Mouse (Mus musculus) frontal cortex, postnatal 10 days (tissue): Measurements from ENCODE around the gene Hist1h2bg.
"Not testable (repeated sequence)": the region's sequence is repeated elsewhere in the genome, so short reads cannot be mapped to it uniquely, and the experiment has no call there.

Experiments used
- DNase-seq, 2 experiments: peaks; one replicate each; pipeline ENCODE4 v3.0.0; 2022; ENCODE audit warnings: low spot score in 2 of 2, mixed read lengths in 1 of 2

Gene Hist1h2bg

GRCm38 (mm10) chr13:23538249-23538648, 32.9 kb upstream of the Hist1h2bg start:
- DNase-seq, result no peak

DNA sequence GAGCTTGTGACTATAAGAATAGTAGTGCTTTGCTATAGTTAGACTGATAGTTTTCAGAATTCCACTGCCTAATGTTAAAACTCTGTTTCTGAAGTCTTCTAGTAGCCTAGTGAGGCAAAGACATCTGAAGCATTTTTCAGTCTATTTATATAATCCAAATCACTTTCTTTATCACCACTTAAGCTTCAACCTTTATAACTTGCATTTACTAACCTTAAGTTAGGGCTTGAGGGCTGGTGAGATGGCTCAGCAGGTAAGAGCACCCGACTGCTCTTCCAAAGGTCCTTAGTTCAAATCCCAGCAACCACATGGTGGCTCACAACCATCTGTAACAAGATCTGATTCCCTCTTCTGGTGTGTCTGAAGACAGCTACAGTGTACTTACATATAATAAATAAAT, 31.4 kb upstream of the Hist1h2bg start:
- DNase-seq, result not testable (repeated sequence)

DNA sequence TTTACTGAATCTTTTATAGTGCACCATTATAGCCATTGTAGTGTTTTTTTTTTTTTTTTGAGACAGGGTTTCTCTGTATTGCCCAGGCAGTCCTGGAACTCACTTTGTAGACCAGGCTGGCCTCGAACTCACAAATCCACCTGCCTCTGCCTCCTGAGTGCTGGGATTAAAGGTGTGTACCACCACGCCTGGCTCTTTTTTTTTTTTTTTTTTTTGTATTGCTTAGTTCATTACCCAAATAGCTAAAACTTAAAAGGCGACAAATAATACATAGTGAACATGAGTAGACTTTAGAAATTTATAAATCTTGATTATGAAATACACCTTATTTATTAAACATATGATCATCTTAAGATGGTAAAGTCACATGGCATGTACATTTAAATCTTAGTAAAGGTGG, 29.7 kb upstream of the Hist1h2bg start:
- no peak for DNase-seq

DNA sequence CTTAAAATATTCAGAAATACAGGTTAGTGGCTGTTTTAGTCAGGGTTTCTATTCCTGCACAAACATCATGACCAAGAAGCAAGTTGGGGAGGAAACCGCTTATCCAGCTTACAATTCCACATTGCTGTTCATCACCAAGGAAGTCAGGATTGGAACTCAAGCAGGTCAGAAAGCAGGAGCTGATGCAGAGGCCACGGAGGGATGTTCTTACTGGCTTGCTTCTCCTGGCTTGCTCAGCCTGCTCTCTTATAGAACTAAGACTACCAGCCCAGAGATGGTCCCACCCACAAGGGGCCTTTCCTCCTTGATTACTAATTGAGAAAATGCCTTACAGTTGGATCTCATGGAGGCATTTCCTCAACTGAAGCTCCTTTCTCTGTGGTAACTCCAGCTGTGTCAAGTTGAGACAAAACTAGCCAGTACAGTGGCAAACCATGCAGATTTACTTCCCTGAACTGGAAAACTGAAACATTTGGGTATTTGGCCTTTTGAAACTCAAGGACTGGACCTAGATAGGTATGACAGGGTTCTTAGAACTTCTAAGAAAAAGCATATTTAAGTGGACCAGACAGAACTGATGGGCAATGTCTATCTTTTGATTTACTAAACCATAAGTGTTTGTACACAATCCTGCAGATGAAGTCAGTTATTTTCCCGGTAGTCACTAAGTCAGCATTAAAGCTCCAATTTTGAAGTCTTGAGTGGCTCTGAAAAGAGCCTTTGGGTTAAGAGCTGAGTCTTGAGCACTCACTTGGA, 28.8 kb upstream of the Hist1h2bg start:
- not testable (repeated sequence) for DNase-seq

DNA sequence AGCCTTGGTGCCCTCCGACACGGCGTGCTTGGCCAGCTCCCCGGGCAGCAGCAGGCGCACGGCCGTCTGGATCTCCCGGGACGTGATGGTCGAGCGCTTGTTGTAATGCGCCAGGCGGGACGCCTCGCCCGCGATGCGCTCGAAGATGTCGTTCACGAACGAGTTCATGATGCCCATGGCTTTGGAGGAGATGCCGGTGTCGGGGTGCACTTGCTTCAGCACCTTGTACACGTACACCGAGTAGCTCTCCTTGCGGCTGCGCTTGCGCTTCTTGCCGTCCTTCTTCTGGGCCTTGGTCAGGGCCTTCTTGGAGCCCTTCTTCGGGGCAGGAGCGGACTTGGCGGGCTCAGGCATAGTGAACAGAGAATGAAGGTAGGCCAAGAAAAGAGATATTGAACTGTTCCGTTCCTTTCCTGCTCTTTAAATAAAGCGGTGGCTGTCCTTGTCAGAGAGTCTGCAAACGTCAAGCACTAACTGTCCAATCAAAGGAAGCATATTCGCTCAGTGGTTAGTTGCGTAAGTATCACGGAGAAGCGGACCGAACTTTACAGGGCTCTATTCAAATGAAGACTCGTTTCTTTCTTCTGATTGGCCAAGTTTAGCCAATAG, 28.1 kb upstream of the Hist1h2bg start, which contains the start of gene Hist1h2bh:
TSS of gene Hist1h2bh (minus strand) at position 394 of the 609 bp plus-strand sequence.
- peak; percentile 50 to 63 for DNase-seq

DNA sequence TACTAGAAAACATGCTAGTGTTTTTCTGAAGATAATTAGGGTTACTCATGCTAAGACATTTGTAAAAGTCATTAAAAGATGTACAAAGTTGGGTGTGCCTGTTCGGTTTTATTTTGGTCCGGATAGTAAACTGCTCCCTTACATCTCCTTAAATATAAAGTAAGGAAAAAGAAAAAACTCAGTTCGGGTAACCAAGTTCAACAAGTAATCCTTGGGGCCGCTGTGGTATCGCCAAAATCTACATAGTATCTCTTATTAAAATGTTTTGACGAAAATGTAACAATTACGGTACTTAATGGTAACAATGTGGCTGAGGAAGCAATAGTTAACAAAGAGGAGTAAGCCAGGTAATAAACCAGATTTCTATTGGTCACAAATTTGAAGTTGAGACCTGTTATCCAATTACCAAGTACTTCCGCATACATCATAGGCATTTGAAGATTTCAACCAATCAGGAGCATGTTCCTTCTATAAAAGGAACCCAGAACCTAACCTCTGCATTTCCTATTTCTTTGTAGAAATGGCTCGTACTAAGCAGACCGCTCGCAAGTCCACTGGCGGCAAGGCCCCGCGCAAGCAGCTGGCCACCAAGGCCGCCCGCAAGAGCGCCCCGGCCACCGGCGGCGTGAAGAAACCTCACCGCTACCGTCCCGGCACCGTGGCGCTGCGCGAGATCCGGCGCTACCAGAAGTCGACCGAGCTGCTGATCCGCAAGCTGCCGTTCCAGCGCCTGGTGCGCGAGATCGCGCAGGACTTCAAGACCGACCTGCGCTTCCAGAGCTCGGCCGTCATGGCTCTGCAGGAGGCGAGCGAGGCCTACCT, 27.0 kb upstream of the Hist1h2bg start, which contains the start of gene Hist1h3f:
TSS of gene Hist1h3f (plus strand) at position 88 of the 822 bp plus-strand sequence.
- peak; percentile 57 to 66 for DNase-seq

DNA sequence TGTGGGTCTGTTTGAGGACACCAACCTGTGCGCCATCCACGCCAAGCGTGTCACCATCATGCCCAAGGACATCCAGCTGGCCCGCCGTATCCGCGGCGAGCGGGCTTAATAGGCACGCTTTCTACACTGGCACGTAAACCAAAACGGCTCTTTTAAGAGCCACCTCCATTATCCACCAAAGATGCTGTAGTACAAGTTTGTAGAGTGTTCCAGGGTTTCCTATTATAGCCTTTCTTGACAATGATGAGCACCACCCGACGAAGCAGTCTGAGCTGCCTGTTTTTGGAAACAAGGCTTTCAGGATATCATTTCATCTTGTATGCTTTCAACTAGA, 26.4 kb upstream of the Hist1h2bg start:
- DNase-seq, result not testable (repeated sequence)

DNA sequence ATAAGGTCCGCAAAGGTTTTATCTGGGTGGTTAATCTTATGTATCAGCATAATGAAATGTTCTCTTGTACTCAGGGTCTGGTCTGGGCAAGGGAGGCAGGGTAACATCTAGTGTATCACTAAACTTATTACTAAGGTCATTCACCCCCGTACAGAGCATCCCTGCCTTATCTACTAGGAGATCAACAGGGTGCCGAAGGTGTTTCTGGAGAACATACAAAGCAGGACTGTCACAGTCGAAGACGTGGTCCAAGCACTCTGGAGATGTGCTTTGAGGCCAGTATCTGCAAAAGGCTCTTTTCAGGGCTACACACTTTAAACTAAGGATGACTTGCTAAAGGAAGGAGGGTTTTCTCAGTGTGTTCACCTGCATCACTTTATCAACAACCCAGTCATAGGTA, 24.5 kb upstream of the Hist1h2bg start:
- DNase-seq, result no peak

GRCm38 (mm10) chr13:23550761-23551145, 20.4 kb upstream of the Hist1h2bg start:
- DNase-seq, result no peak

- DNase-seq, result peak; percentile 85 to 88
Measured at GRCm38 (mm10) chr13:23551146-23551834, 19.9 kb upstream of the Hist1h2bg start, which contains the start of gene Hist1h4f. Gene Hist1h4f, minus strand, starts transcription at chr13:23551648.

- no peak for DNase-seq
Measured at GRCm38 (mm10) chr13:23551931-23552914, 19.0 kb upstream of the Hist1h2bg start.

GRCm38 (mm10) chr13:23552962-23553361, 18.2 kb upstream of the Hist1h2bg start, which contains the start of gene Hist1h1d:
Gene Hist1h1d, plus strand, starts transcription at chr13:23553262.
- DNase-seq, result no peak

DNA sequence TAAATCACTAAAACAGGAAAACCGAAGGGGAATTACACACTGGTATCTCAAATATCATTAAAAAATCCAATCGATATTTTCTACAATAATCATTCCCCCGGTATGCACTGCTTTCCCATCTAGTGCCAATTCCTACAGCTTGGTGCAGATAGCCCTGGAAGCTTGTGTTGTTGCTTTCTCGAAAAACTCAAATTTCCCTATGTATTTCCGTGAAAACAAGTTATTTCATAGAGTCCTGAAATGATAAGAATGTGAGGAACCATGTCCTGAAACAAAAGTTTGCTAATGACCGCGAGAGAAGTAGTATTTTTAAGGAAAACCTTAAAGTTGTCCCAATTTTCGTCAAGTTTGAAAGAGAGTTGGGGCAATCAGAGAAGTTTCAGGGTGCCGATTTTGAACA, 16.8 kb upstream of the Hist1h2bg start:
- no peak for DNase-seq

- DNase-seq, result peak; percentile 62 to 77
Measured at GRCm38 (mm10) chr13:23554925-23555838, 16.0 kb upstream of the Hist1h2bg start.

- DNase-seq, result peak; percentile 54 to 58
Measured at GRCm38 (mm10) chr13:23555839-23556416, 15.3 kb upstream of the Hist1h2bg start.

GRCm38 (mm10) chr13:23556906-23557305, 14.3 kb upstream of the Hist1h2bg start:
- DNase-seq, result no peak

DNA sequence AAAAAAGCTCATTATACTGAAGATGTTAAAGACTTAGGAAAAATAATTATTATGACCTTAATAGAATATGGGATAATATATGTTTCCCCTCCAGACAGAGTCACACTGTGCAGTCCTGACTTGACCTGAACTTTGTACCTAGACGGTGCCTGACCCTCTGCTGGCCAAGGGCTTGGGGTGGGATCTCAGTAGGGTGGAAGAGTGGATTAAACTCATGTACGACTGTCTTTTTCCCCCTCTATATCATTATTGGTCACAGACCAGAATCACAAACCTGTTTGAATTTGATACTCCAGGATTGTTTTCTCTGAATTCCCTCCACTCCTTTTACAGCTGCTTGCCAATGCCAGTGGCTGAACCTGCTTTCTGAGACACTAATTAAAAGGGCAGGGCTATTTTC, 10.5 kb upstream of the Hist1h2bg start:
- DNase-seq, result not testable (repeated sequence)

DNA sequence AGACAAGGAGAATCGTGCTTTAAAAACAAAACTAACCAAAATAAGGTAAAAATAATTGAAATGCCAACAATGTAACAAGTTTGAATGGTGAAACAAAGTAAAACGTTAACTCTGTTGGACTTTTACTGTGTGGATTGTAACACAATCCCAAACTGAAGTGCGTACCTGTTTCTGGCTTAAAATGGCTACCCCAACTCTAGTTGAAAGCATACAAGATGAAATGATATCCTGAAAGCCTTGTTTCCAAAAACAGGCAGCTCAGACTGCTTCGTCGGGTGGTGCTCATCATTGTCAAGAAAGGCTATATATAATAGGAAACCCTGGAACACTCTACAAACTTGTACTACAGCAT, 9.7 kb upstream of the Hist1h2bg start:
- DNase-seq, result not testable (repeated sequence)
